Mouse (Mus musculus): ENCODE results near the gene Selenoi. TPM values are rescaled to one million over a fixed set of nuclear protein-coding genes. Genes with fewer than 3 reads are reported as not detected.

Gene Selenoi
- polyA plus RNA-seq, 1 experiment from 2014 or later: 26.7 TPM

DNA sequence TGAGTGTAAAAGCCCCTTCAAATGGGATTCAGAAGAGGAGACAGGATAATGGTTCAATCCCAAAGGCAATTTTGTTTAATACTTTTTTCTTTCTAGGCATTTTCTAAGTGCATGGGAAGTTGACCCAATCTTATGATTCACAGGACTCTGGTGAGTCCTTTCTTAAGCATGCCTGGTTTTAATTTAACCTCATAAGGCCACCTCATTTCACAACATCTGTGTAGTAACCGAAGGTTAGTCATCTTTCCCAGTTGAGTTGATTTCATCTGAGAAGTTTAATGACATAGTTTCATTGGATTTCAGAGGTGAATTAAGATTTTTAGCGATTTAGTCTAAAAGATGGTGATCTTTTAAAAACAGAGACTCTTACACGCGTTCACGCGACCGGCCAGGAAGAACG lies 9.7 kb upstream of the Selenoi start:
- TF ChIP-seq CTCF (IDR thresholded peaks at IDR 0.05; ENCODE audit: low read depth) (no peak), EP300 (optimal IDR thresholded peaks at IDR 0.05) (no peak)
- no peaks in the 10 kb centered on the region for H3K4me1 ChIP-seq (replicated peaks; ENCODE audit: control insufficient read depth, insufficient read depth)
- no peaks in the 10 kb centered on the region for H3K9me3 ChIP-seq (ENCODE audit: control insufficient read depth, low read length)
- H3K4me3 ChIP-seq (ENCODE audit: low read depth, low read length): no peak overlapping the region
- ATAC-seq (ENCODE audit: low FRiP score, low TSS enrichment) (no peak), DNase-seq (ENCODE audit: low spot score) (no peak)
- no peak overlapping the region for H3K27ac ChIP-seq (replicated peaks)
- H3K36me3 ChIP-seq (ENCODE audit: control insufficient read depth, insufficient read depth, low read length): no peaks in the 10 kb centered on the region
- H3K27me3 ChIP-seq (ENCODE audit: control insufficient read depth, insufficient read depth, low read length): no peaks in the 10 kb centered on the region
- WGBS: 98% methylated on average over 8 of the region's 8 CpGs
- no peak overlapping the region for H3K4me2 ChIP-seq (replicated peaks; ENCODE audit: low read depth)
- no peak overlapping the region for H3K9ac ChIP-seq (ENCODE audit: low read length)

DNA sequence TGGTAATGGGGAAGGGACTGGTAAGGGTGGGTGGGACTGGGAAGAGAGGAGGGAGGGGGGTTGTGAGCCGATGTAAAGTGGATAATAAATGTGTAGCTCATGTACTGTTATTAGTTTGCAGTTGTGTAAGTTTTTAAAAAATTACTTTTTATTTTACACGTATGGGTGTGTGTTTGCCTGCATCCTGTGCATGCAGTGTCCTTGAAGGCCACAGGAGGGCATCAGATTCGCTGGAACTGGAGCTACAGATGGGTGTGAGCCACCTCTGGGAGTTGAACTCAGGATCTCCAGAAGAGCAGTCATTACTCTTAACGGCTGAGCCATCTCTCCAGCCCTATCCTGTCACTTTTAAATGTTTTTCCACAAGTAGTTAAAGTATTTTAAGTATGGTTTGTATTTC lies 1.5 kb upstream of the Selenoi start:
- WGBS: 80% methylated on average over 4 of the region's 4 CpGs
- Histone ChIP-seq H3K9ac (ENCODE audit: low read length) (no peak overlapping the region), H3K4me3 (ENCODE audit: low read depth, low read length) (no peak overlapping the region), H3K9me3 (ENCODE audit: control insufficient read depth, low read length) (no peaks in the 10 kb centered on the region), H3K4me1 (replicated peaks; ENCODE audit: control insufficient read depth, insufficient read depth) (peaks cover 3% of the 10 kb centered on the region; the same call in 1 of the 2 replicates), H3K27me3 (ENCODE audit: control insufficient read depth, insufficient read depth, low read length) (no peaks in the 10 kb centered on the region), H3K27ac (replicated peaks) (no peak overlapping the region), H3K4me2 (replicated peaks; ENCODE audit: low read depth) (no peak overlapping the region), H3K36me3 (ENCODE audit: control insufficient read depth, insufficient read depth, low read length) (no peaks in the 10 kb centered on the region)
- DNase-seq (ENCODE audit: low spot score) (no peak), ATAC-seq (ENCODE audit: low FRiP score, low TSS enrichment) (no peak)
- TF ChIP-seq EP300 (optimal IDR thresholded peaks at IDR 0.05): no peak
- peak; percentile 70 for TF ChIP-seq CTCF (IDR thresholded peaks at IDR 0.05; ENCODE audit: low read depth)

GRCm38 (mm10) chr5:30231891-30232270 lies 500 bp upstream of the Selenoi start:
- Histone ChIP-seq H3K9ac (ENCODE audit: low read length) (peak overlapping the region; percentile 57), H3K4me1 (replicated peaks; ENCODE audit: control insufficient read depth, insufficient read depth) (peaks cover 3% of the 10 kb centered on the region; the same call in 1 of the 2 replicates), H3K4me2 (replicated peaks; ENCODE audit: low read depth) (peak overlapping the region; percentile 85), H3K27me3 (ENCODE audit: control insufficient read depth, insufficient read depth, low read length) (no peaks in the 10 kb centered on the region), H3K9me3 (ENCODE audit: control insufficient read depth, low read length) (no peaks in the 10 kb centered on the region), H3K27ac (replicated peaks) (peak overlapping the region; percentile 76; the same call in 1 of the 2 replicates), H3K4me3 (ENCODE audit: low read depth, low read length) (peak overlapping the region; percentile 82), H3K36me3 (ENCODE audit: control insufficient read depth, insufficient read depth, low read length) (no peaks in the 10 kb centered on the region)
- DNase-seq (ENCODE audit: low spot score) (no peak), ATAC-seq (ENCODE audit: low FRiP score, low TSS enrichment) (no peak)
- WGBS: 35% methylated on average over 16 of the region's 16 CpGs
- TF ChIP-seq CTCF (IDR thresholded peaks at IDR 0.05; ENCODE audit: low read depth) (no peak), EP300 (optimal IDR thresholded peaks at IDR 0.05) (no peak)

DNA sequence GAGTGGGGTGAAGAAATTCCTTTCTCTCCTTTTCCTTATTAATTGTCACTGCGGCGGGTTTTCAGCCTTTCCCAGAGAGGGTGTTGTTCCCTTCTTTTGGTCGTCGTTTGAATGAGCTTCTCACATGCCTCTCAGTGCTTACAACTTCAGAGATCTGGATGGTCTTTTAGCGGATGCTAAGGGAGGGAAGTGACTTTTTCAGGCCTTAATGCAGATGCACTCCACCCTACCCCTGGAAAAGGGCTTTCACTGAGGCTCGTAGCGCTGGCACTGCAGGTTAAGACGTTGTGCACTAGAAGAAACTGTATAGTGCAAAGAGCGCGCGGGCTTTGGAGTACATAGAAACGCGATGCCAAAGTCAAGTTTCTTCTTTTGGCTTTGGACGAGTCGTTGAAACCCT lies 661 bp downstream of the Selenoi start:
- Histone ChIP-seq H3K27me3 (ENCODE audit: control insufficient read depth, insufficient read depth, low read length) (no peaks in the 10 kb centered on the region), H3K9ac (ENCODE audit: low read length) (peak overlapping the region; percentile 85), H3K4me2 (replicated peaks; ENCODE audit: low read depth) (peak overlapping the region; percentile 85), H3K27ac (replicated peaks) (peak overlapping the region; percentile 91), H3K4me1 (replicated peaks; ENCODE audit: control insufficient read depth, insufficient read depth) (peaks cover 3% of the 10 kb centered on the region; the same call in 1 of the 2 replicates), H3K9me3 (ENCODE audit: control insufficient read depth, low read length) (no peaks in the 10 kb centered on the region), H3K36me3 (ENCODE audit: control insufficient read depth, insufficient read depth, low read length) (no peaks in the 10 kb centered on the region), H3K4me3 (ENCODE audit: low read depth, low read length) (peak overlapping the region; percentile 82)
- DNase-seq (ENCODE audit: low spot score) (peak; percentile 39), ATAC-seq (ENCODE audit: low FRiP score, low TSS enrichment) (no peak)
- WGBS: under 1% methylated on average over 15 of the region's 15 CpGs
- TF ChIP-seq EP300 (optimal IDR thresholded peaks at IDR 0.05): no peak
- no peak for TF ChIP-seq CTCF (IDR thresholded peaks at IDR 0.05; ENCODE audit: low read depth)

DNA sequence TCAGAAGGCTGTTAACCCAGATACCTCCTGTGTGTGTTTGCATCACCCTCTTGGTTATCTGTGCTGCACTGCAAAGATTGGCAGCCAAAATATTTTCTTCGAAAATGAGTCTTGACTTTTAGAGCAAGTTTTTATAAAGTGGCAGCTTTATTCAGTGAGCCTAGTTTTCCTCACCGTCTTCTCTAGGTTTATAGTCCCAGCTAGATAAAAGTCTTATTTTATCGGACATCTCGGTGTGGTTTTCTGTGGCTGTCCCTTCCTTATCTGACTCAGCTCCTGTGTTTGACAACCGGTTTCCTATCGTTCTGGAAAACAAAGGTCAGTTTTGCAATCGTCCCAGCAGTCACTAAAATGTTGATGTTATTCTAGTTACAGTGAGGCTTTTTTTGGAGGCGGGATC lies 1.6 kb downstream of the Selenoi start:
- no peak overlapping the region for H3K27ac ChIP-seq (replicated peaks)
- no peak overlapping the region for H3K9ac ChIP-seq (ENCODE audit: low read length)
- peak overlapping the region; percentile 85; the same call in 1 of the 2 replicates for H3K4me2 ChIP-seq (replicated peaks; ENCODE audit: low read depth)
- no peaks in the 10 kb centered on the region for H3K36me3 ChIP-seq (ENCODE audit: control insufficient read depth, insufficient read depth, low read length)
- H3K27me3 ChIP-seq (ENCODE audit: control insufficient read depth, insufficient read depth, low read length): no peaks in the 10 kb centered on the region
- no peaks in the 10 kb centered on the region for H3K9me3 ChIP-seq (ENCODE audit: control insufficient read depth, low read length)
- peak overlapping the region; percentile 82; the same call in 1 of the 2 replicates for H3K4me3 ChIP-seq (ENCODE audit: low read depth, low read length)
- DNase-seq (ENCODE audit: low spot score) (no peak), ATAC-seq (ENCODE audit: low FRiP score, low TSS enrichment) (no peak)
- WGBS: 37% methylated on average over 8 of the region's 8 CpGs
- no peak for TF ChIP-seq CTCF (IDR thresholded peaks at IDR 0.05; ENCODE audit: low read depth)
- TF ChIP-seq EP300 (optimal IDR thresholded peaks at IDR 0.05): no peak
- H3K4me1 ChIP-seq (replicated peaks; ENCODE audit: control insufficient read depth, insufficient read depth): peaks cover 3% of the 10 kb centered on the region; the same call in 1 of the 2 replicates

GRCm38 (mm10) chr5:30235641-30236126 lies 3.3 kb downstream of the Selenoi start:
- Histone ChIP-seq H3K4me1 (replicated peaks; ENCODE audit: control insufficient read depth, insufficient read depth) (peaks cover 3% of the 10 kb centered on the region; the same call in 1 of the 2 replicates), H3K4me2 (replicated peaks; ENCODE audit: low read depth) (no peak overlapping the region), H3K27me3 (ENCODE audit: control insufficient read depth, insufficient read depth, low read length) (no peaks in the 10 kb centered on the region), H3K36me3 (ENCODE audit: control insufficient read depth, insufficient read depth, low read length) (no peaks in the 10 kb centered on the region), H3K4me3 (ENCODE audit: low read depth, low read length) (no peak overlapping the region), H3K9ac (ENCODE audit: low read length) (no peak overlapping the region), H3K27ac (replicated peaks) (no peak overlapping the region), H3K9me3 (ENCODE audit: control insufficient read depth, low read length) (no peaks in the 10 kb centered on the region)
- DNase-seq (ENCODE audit: low spot score) (no peak), ATAC-seq (ENCODE audit: low FRiP score, low TSS enrichment) (no peak)
- 75% methylated on average over 2 of the region's 2 CpGs for WGBS
- no peak for TF ChIP-seq EP300 (optimal IDR thresholded peaks at IDR 0.05)
- TF ChIP-seq CTCF (IDR thresholded peaks at IDR 0.05; ENCODE audit: low read depth): no peak
